Mouse (Mus musculus) T-helper 1 cell (primary cell): Measurements from ENCODE around the gene Enox1.

Source experiments
- in situ Hi-C: fragments of 300-600 bp; cut with MboI, MseI; formaldehyde crosslinking; loops from one replicate; pipeline ENCODE4 v1.15.1; 2025; ENCODE audit warnings: high pct_unique_total_duplicates

Gene Enox1

GRCm38 (mm10) chr14:77448001-77448400 lies 291.4 kb downstream of the Enox1 start:
- in situ Hi-C loops: no loop called here

DNA sequence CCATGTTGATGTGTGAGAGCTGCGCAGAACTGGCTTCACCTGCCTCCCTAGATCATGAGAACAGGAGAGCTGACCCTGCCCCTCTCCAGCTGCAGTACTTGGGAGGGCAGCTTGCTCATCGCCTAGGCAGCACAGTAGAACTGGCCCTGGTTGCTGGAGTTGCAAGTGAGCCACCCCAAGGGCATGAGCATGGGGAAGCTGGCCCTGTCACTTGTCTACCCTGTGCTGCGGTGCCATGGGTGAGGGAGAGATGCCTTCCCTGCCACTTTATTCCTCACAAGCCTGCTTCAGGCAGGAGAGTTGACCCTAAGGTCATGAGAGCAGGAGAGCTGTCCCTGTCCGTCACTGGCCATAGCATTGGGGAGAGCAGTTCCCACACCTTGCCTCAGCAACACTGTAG lies 295.4 kb downstream of the Enox1 start:
- in situ Hi-C loops: loop anchor here (25.0 kb wide), 1 partner anchor 1310 kb away; no protein-coding TSS in a partner anchor

DNA sequence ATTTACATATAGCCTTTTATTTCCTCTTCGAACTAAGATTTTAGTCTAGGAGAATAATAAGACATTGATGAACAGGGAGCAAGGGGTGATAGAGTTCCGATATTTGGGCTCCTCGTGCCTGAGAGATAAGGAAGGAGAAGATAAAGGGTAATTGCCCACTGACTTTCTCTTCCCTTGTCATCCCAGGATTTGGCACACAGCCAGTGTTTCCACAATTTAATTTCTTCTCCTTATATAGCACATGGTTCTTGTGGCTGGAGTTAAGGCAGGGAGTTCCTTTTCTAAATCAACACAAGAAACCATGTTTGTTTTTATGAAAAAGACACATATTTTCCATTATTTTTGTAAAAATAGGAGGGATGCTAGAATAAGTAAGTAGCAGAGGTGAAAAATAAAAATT lies 299.5 kb downstream of the Enox1 start:
- in situ Hi-C loops: loop anchor here (25.0 kb wide), 1 partner anchor 1306 kb away; no protein-coding TSS in a partner anchor

DNA sequence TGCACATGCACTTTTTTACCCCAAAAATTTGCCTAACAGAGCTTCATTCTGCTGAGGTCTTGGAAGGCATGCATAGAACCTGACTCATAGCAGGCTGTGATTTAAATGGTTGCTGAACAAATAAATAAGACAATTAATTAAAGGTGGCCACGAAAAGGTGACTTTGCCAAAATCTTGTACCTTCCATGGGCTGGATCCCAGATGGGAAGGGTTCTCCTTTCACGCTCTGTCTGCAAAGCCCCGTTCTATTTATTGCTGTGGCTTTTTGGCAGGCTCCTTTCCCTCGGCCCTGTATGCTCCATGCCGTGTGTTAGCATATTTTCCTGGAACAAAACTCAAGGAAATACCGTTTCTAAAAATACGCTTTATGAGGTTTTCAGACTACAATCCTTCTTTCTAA lies 300.3 kb downstream of the Enox1 start:
- in situ Hi-C loops: loop anchor here (25.0 kb wide), 1 partner anchor 1305 kb away; no protein-coding TSS in a partner anchor

GRCm38 (mm10) chr14:77458217-77458616 lies 301.7 kb downstream of the Enox1 start:
- in situ Hi-C loops: loop anchor here (25.0 kb wide), 1 partner anchor 1304 kb away; no protein-coding TSS in a partner anchor

DNA sequence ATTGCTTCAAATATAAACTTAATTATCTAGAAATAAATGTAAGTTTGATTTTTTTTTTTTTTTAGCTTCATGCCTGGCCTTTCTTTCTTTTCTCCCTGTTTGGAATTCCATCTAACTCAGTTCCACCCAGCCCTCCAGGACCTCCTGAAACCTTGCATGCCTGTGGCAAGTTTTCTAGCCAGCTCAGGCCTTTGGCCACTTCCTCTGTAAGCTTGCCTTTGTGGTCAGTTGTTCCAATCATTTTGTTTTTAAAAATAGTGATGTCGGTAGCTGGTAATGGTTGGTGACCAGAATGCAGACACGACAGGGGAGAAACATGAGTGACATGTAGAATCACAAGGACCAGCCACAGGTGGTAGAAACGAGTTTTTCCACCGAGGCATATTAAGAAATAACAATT lies 307.4 kb downstream of the Enox1 start:
- in situ Hi-C loops: loop anchor here (25.0 kb wide), 1 partner anchor 1298 kb away; no protein-coding TSS in a partner anchor

- in situ Hi-C loops: loop anchor here (25.0 kb wide), 1 partner anchor 1298 kb away; no protein-coding TSS in a partner anchor
These were observed 308.2 kb downstream of the Enox1 start for GRCm38 (mm10) chr14:77464782-77465181.

DNA sequence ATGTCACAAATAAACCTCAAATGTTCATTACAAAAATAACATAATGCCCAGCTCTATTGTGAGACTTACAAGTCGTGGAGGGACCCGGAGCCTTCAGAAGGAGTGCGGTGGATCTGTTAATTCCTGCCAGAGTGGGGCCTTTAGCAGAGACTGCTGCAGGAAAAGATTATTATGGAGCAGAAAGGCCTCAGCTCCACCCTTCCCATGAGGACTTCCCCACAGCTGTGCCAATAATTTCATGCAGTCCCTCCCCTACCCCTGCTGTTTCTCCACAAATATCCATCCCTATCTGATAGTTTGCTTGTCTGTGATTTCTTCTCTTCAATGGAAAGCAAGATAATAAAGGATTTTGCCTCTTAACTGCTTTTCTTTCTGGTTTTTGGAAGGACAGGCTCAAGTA lies 314.0 kb downstream of the Enox1 start:
- in situ Hi-C loops: loop anchor here (25.0 kb wide), 1 partner anchor 1292 kb away; no protein-coding TSS in a partner anchor

DNA sequence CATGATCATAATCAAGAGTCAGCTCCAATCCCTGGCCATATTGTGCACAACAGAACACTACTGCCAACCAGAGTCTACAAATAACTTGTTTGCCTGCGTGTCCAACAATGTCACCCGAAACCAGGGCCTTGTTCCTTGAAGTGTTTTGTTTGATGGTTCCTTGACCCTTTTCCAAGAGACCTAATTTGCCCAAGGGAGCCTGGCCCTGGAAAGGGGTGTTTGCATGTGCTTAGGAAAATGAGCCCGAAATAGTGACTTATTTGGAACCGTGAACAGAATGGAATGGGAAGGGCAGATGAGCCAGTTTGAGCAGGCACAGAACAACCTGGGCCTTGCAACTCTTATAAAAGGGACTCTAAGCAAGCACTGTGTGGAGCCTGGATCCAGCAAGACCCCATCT lies 316.9 kb downstream of the Enox1 start:
- in situ Hi-C loops: loop anchor here (25.0 kb wide), 1 partner anchor 1289 kb away; no protein-coding TSS in a partner anchor

- in situ Hi-C loops: loop anchor here (25.0 kb wide), 1 partner anchor 1288 kb away; no protein-coding TSS in a partner anchor
These were observed 317.5 kb downstream of the Enox1 start for GRCm38 (mm10) chr14:77474026-77474425.

DNA sequence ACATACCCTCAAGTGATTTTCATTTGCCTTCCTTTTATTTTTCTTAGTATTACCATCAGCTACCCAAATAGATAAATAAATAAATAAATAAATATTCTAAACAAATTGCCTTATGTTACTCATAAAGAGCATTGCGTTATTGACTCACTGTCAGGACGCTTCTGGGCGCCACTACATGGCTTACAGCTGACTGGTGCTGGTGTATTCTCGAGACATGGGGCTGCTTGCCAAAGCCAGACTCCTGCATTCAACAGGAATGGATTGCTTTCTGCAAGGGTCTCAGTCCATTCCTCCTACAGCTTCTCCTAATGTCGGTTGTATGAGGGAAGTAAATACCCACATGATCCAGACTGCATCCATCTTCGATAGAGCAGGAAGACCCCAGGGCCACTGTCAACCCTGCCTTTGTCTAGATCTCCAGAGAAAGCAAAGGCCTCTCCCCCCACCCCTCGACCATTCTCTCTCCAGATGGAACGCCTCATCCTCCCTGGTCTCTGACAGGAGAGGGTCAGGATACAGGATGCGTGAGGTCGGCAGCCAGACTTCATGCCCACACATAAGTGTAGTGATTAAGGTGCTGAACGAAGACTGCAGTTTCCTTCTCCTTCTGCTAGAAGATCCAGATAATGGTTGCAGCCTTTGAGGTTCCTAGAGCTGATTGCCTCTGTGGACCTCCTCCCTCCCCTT lies 318.7 kb downstream of the Enox1 start:
- in situ Hi-C loops: no loop called here

DNA sequence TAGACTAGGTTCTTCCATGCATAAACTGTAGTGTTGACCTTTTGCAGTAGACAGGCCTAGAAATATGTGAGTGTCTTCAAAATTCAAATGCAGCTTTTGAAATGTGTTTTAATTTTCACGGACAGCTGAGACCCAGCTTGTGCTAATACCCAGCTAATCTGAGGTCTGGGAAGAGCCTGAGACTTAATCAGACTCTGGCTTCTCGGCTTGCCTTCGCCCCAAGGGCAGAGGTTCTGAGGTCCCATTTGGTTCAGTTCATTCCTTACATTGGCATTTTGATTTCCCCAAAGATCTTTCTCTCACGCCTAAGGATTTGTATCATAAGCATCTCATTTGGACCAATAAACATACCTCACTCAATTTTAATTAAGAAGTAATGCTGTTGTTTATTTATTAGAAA lies 321.1 kb downstream of the Enox1 start:
- in situ Hi-C loops: no loop called here

GRCm38 (mm10) chr14:77478210-77478609 lies 321.6 kb downstream of the Enox1 start:
- in situ Hi-C loops: no loop called here

DNA sequence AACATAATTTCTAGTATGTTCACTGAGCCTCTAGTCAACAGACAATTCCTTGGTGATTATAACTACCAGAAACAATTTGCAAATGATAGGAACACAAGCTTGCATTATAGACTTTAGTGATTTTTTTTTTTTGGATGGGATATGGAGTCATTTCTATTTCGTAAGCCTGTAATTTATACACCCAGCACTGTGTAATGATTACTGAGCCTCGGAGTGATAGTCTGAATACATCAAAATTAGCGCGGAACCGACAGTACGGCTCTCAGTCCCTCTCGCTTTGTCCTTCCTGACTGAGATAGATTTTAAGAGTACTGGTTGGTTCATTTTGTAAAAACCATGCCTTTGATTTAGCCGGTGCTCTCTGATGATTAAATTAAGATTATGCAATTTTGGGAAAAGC lies 322.1 kb downstream of the Enox1 start:
- in situ Hi-C loops: no loop called here

- in situ Hi-C loops: no loop called here
These were observed 326.5 kb downstream of the Enox1 start for GRCm38 (mm10) chr14:77483076-77483475.

GRCm38 (mm10) chr14:77484951-77485447 lies 328.4 kb downstream of the Enox1 start:
- in situ Hi-C loops: no loop called here

- in situ Hi-C loops: no loop called here
These were observed 334.1 kb downstream of the Enox1 start for GRCm38 (mm10) chr14:77490699-77491098.

DNA sequence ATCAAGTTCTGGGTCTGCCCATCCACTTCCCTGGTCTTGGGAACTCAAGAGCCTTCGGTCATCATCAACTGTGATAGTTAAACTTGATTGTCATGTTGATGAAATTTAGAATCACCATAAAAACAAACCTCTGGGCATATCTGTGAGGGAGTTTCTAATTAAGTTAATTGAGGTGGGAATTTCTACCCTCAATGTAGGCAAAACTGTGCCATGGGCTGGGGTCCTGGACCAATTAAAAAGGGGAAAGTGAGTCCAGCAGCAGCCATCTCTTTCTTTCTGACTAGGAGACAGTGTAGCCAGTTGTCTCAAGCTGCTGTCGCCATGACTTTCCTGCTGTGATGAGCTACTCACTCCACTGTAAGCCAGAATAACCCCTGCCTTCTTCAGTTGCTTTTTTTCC lies 335.2 kb downstream of the Enox1 start:
- in situ Hi-C loops: no loop called here

DNA sequence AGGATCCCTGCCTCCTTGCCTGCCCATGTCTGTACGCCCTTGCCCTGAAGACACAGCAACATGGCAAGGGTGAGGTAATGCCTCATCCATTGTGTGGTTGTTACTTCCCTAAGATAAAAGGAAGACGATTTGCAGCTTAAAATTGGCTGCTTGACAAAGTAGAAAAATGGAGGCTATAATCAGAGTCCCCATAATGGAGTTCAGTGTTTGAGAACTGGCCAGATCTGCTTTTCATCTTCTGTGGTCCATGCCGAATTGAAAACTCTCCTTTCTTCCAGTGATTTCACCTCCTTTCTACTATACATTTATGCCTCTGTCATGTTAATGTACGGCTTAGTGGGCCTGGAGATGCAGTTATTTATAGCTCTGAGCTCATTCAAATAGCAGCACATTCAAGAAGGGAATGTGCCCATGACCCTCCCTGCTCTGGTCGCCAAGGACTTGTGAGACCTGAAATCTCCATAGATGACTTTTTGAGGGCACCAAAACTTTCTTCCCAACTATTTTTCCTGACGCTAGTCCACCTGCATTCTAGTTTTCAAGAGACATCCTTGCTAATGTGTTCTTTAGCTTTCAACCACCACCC lies 343.5 kb downstream of the Enox1 start:
- in situ Hi-C loops: no loop called here

DNA sequence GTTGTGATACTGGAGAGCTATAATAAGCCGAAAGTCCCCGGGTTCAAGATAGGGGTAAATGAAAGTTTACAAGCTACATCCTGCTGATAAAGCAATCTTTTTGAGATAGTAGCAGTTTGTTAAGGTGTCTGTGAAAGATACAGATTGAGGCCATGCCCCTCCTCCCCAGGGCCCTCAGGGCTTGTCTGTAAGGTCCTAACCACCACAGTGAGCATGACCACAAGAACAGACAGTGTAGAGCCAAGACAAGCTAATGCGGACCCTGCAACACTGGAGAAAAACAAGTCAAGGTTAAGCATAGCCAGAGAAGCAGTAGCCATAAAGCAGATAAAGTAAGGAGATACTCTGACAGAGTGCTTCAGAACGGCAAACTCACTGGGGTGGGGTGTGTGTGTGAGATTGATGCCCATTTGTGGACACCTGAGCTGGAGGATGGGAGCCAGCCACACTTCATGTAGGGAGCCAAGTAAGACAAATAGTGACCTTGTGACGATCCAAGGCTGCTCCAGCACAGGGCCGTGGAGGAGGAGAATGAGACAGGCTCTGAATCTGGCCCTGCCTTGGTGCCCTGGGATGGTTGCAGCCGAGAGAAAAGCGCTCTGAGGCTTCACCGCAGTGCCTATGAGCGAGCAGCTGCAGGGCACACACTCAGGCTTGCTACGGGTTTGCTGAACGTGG lies 348.0 kb downstream of the Enox1 start:
- in situ Hi-C loops: no loop called here

DNA sequence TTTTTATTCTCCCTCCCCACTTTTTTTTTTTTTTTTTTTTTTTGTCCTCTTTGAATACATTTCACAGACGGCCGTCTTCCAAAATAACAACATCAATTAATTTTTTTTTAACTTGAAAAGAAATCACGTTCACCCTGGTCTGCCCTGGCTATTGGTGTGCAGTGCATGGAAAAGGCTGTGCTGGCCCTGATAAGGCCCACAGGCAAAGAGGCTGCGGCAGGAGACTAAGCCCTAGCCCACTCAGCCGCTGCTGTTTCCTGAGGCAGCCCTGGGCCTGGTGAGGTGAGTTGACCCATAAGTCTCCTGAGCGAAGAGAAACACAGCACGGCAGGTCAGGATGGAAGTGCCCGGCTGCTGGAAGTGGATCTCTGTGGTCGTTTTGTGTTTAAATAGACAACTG lies 349.8 kb downstream of the Enox1 start:
- in situ Hi-C loops: no loop called here

DNA sequence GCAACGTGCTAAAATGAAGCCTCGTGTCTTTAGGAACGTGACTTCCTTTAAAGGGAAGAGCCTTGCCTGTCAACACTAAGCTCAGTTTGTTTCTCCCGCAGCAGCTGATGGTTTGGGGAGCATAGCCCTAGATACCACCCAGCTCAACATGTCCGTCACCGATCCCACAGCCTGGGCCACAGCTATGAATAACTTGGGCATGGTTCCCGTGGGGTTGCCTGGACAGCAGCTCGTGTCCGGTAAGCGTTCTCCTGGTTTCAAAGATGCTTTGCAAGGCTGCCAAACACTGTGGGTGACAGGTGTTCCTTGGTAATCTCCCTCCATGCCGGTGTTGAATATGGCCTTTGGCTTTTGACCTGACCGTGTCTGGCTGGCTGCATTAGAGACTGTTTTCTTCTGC lies 351.5 kb downstream of the Enox1 start:
- in situ Hi-C loops: no loop called here
